13 mouse cellular contexts compared by ENCODE assay signal in the genomic region with DNA sequence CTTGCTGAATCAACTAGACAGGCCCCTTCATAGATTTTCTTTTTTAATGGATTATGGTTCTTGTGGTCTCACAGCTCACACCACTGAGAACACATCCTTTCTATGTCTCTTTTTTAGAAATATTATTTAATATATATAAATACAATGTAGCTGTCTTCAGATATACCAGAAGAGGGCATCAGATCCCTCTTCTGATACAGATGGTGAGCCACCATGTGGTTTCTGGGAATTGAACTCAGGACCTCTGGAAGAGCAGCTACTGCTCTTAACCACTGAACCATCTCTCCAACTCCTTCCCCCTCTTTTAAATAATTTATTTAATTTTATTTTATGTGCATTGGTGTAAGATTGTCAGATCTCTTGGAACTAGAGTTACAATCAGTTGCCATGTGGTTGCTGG.
"Had no signal": no experiment of that assay in that cellular context is flagged by ENCODE, and none has a peak within 500 bp of the region (broad histone marks: within the 10 kb centered on the region; RNA-seq: fewer than 3 reads in every experiment).

No protein-coding gene starts in this region.

- H3K4me1 ChIP-seq: limb, embryonic 15.5 days; megakaryocyte, embryonic 14.5 days; midbrain, embryonic 15.5 days; neural tube, embryonic 12.5 days had no signal

- H3K9ac ChIP-seq: limb, embryonic 15.5 days; liver, embryonic 13.5 days; midbrain, embryonic 15.5 days; neural tube, embryonic 12.5 days had no signal

- H3K4me3 ChIP-seq: limb, embryonic 15.5 days; liver, embryonic 13.5 days; megakaryocyte, embryonic 14.5 days; midbrain, embryonic 15.5 days; neural tube, embryonic 12.5 days had no signal

- H3K27ac ChIP-seq: kidney, postnatal 0 days; limb, embryonic 15.5 days; liver, embryonic 13.5 days; midbrain, embryonic 15.5 days; neural tube, embryonic 12.5 days had no signal

- H3K4me2 ChIP-seq: limb, embryonic 15.5 days; liver, embryonic 13.5 days; midbrain, embryonic 11.5 days; midbrain, embryonic 15.5 days; neural tube, embryonic 12.5 days had no signal

- H3K9me3 ChIP-seq: limb, embryonic 15.5 days; liver, embryonic 13.5 days; megakaryocyte, embryonic 14.5 days; midbrain, embryonic 15.5 days; neural tube, embryonic 12.5 days had no signal

- H3K27me3 ChIP-seq: limb, embryonic 15.5 days; liver, embryonic 13.5 days; megakaryocyte, embryonic 14.5 days; midbrain, embryonic 15.5 days; neural tube, embryonic 12.5 days had no signal

- DNase-seq: kidney, adult 8-10 months; kidney, postnatal 36 days; liver, embryonic 13.5 days; lung, adult 18-20 months; lung, postnatal 36 days; thymus, adult 18-20 months; thymus, postnatal 14 days had no signal

- ATAC-seq: midbrain, embryonic 15.5 days had no signal
